Mouse (Mus musculus) left cerebral cortex, adult 2 months (tissue): ENCODE results near the gene Sox5. TPM values are rescaled to one million over a fixed set of nuclear protein-coding genes. Genes with fewer than 3 reads are reported as not detected.
A peak's percentile ranks its signal among the peaks of the same experiment; 100 is the strongest.

Experiments
- DNase-seq, 2 experiments: peaks; one replicate each; pipeline ENCODE4 v3.0.0; 2021 to 2022; ENCODE audit warnings: low spot score in 2 of 2, mixed read lengths in 1 of 2; ENCODE audit errors: extremely low spot score in 1 of 2
- H3K27ac ChIP-seq: fragments of 200-600 bp; 2 replicates; pipeline ENCODE4 v1.8.1; 2022
- H3K4me3 ChIP-seq: fragments of 200-600 bp; 2 replicates; pipeline ENCODE4 v1.8.1; 2022
- CTCF ChIP-seq: fragments of 200-600 bp; IDR thresholded peaks from 2 replicates; pipeline ENCODE4 v1.8.1; 2022; ENCODE audit warnings: antibody characterized with exemption, mild to moderate bottlenecking, moderate library complexity
- intact Hi-C: fragments of 180-260 bp; cut with DNase I; formaldehyde crosslinking; loops from one replicate; pipeline ENCODE4 v1.15.1; 2025
- total RNA-seq, 2 experiments: library from RNA; stranded (reverse); gene quantifications; 2 replicates each; pipeline ENCODE4 v1.2.3; 2021

Sox5 gene
- total RNA-seq, 2 experiments from 2014 or later: 61.5 to 63.3 TPM

DNA sequence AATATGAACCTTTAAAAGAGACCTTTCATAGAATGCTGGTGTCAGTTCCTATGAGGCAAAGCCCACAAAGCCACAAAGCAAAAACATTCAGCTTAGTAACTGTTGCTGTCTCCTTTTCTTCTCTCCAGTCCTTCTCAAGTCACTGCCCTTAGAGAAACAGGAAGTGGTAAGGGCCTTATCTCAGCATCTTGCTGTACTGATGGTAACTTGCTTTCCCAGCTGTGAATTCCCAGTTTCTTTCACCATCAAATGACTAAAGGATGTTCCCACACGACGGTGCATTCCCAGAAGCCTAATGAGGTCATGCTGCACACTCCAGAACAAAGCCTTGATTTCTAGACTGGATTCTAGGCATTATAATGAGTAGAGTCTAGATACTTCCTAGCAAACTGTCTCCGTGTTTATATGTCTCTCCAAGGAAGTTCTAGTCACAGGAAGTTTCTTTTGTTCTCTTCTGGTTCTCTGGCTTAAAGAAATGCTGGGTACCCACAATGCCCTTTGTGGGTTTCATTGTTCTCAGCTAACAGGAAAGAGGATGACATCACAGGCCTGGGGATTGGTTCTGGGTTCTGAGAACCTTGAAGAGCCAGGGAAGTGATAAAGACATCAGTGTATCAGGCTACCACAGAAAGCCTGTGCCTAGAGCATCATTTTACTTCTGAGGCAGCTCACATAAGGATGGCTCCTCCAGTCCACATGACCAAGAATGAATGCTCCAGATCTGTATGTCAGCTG lies 111.2 kb downstream of the Sox5 start:
- H3K4me3 ChIP-seq: no peak overlapping the region
- H3K27ac ChIP-seq: no peak overlapping the region
- DNase-seq: no peak
- intact Hi-C loops: no loop called here
- TF ChIP-seq CTCF: no peak

DNA sequence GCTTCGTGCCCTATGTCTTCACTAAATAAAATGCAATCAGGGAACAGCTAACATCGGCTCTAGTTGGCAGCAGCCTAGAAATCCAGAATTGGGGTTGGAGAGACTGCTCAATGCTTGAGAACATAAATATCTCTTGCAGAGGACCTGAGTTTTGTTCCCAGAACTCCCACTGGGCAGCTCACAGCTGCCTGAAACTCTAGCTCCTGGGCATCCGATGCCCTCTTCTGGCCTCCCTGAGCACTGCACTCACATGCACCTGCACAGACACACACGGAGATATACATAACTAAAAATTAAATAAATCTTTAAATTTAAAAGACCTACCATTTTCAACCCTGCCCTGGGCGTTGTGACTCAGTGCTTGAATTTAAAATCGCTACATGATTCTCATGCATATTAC lies 115.2 kb downstream of the Sox5 start:
- no peak overlapping the region for H3K27ac ChIP-seq
- no peak for DNase-seq
- intact Hi-C loops: no loop called here
- peak; percentile 1; the same call in 1 of the 2 replicates for TF ChIP-seq CTCF
- no peak overlapping the region for H3K4me3 ChIP-seq

DNA sequence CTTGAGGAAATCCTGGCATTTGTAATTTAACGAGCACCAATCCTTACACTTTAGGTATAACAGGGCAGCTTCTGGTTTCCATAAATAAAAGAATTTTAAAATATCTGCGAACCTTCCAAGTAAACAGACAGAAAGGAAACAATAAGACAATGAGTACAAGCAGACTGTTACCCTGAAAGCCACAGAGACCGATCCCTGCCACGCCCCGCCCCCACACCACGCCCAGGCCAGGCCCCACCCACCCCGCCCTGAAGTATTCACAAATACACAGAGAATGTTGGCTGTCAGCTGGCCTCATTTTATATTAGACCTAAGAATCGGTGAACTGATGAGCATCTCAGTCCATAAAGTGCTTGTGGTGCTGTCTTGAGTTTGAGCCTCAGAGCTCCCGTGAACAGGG lies 117.0 kb downstream of the Sox5 start:
- H3K27ac ChIP-seq: no peak overlapping the region
- TF ChIP-seq CTCF: no peak
- H3K4me3 ChIP-seq: no peak overlapping the region
- no peak for DNase-seq
- intact Hi-C loops: no loop called here

DNA sequence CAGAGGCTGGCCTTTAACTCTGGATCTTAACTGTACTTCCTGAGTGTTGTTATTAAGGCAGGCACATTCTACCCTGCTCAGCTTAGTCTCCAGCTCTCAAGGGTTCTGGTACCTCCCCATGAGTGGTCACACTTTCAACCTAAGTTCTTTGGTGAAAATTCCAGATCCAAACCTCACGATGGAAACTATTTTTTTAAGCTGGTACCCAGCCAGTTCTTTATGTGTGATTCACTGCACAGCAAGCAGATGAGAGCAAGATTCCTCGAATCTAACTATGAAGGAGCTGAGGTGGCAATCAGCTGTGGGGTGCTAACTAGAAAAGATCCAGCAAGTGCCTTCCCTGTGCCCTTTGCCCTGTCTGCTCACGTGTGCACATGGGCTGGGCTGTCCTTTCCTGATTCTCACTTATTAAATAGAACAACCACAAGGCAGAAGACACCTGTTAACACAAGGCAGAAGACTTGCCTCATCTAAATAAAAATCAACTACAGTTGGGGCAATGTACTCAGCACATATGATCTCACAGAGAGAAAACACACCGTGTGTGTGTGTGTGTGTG lies 118.2 kb downstream of the Sox5 start:
- DNase-seq: no peak
- intact Hi-C loops: no loop called here
- TF ChIP-seq CTCF: no peak
- Histone ChIP-seq H3K4me3 (no peak overlapping the region), H3K27ac (no peak overlapping the region)

DNA sequence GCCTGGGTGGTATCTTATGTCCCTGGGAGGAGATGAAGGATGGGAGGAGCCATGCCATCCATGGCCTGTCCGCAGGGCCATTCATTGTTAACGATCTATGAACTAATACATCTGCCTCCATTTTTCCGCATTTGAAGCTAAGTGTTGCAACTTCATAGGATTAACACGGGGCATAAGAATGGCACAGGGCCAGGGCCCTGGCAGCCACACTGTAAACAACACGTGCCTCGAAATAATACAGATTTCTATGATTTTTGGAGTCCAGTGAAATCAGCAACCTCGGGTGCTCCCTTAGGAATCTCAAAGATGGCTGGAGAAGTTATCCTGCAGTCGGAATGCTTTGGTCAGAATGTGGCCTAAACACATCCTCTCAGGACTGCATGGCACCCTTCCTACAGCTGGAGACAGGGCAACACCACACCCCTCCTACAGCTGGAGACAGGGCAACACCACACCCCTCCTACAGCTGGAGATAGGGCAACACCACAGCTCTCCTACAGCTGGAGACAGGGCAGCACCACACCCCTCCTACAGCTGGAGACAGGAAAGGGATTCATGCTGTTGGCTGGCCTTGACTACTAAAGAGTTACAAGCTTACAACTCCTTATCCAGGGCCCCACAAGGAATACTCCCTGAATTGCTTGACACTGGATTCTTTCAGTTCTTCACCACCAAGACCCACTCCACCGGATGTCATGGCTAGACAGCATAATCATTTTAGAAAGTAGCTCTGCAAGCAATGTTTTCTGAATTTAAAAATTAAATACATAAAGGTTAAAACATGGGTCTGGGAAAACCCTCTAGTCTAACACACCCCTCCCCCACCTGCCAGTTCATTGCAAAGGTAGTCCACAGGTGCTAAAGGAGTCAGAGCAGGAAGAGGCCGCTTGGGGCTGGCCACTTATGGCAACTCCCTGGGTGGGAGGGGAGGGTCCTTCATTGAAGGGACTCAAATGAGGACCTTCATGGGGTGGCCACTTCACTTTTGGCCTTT lies 122.4 kb downstream of the Sox5 start:
- no peak for TF ChIP-seq CTCF
- H3K4me3 ChIP-seq: no peak overlapping the region
- intact Hi-C loops: no loop called here

DNA sequence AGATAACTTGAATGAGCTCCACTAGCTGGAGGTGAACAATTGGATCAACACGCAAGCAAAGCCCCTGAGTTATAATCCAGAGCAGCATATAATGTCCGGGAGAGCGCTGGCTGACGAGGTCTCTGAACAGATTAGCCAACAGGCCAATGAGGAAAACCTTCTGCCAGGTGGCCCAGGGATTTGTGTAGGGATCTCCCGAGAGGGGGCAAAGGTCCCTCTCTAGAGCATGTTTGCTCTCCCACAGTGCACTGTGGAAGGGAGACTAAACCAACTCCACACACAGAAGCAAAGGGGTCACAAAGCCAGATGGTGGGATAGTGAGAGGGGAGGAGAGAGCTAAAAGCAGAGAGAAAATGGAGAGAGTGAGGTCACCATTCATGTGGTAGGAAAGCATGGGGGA lies 128.9 kb downstream of the Sox5 start:
- Histone ChIP-seq H3K4me3 (no peak overlapping the region), H3K27ac (no peak overlapping the region)
- intact Hi-C loops: no loop called here
- no peak for DNase-seq
- TF ChIP-seq CTCF: no peak

More for the DNA sequence above, 122.4 kb downstream of the Sox5 start:
- no peak overlapping the region for H3K27ac ChIP-seq
- no peak for DNase-seq

DNA sequence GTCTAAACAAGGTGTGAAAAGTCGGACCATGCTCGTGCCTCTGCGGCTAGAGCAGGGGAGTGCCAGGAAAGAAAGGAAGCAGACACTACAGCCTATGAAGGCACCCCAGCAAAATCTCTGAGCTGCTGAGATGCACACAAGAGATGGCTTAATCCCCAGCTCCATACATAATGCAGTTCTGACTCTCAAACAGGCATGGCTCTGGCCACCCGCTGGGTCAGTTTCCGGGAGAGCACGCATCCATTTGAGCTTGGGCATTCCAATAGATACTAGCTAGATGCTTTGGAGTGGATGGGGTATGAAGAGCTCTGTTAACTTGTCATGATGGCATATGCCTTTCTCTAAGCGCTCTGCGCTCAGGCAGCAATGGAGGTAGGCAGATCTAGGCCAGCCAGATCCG lies 132.9 kb downstream of the Sox5 start:
- TF ChIP-seq CTCF: no peak
- no peak overlapping the region for H3K4me3 ChIP-seq
- no peak overlapping the region for H3K27ac ChIP-seq
- intact Hi-C loops: no loop called here
- DNase-seq: no peak

DNA sequence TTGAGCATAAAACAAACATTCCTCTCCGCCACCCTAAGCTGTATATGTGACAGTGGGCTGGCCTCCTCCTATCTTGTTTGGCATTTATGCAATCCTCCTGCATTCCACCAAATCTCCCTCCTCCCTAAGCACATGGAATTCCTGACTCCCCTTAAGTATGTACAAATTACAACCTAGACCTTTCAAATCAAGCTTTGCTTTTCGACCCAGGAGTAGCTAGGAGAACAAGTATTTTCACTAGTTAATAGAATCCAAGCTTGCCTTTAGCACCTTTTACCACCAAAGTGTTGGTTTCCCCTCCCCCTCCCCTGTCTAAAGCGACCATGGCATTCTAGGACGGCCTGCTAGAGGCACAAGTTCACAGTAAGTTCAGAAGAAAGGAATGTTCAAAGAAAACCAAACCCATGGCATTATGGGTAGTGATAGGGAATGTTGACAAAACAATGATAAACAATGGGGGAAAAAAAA lies 133.6 kb downstream of the Sox5 start:
- intact Hi-C loops: no loop called here
- TF ChIP-seq CTCF: no peak
- Histone ChIP-seq H3K27ac (no peak overlapping the region), H3K4me3 (no peak overlapping the region)
- DNase-seq: no peak

DNA sequence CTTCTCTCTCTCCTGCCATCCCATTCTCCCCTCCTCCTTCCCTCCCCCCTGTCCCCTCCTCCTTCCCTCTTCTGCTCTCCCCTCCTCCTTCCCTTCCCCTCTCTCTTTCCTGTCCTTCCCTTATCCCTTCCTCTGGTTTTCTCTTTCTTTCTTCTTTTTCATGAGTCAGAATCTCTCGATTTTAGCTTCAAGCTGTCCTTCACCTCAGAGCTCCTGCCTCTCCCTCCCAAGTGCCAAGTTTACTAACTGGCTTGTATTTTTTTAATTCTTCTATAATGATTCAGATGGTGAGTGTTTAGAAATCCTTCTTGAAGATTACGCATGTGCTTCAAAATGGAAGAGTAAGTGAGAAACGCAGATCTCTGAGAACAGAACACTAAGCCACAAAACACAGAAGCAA lies 135.4 kb downstream of the Sox5 start:
- intact Hi-C loops: no loop called here
- DNase-seq: no peak
- TF ChIP-seq CTCF: no peak
- Histone ChIP-seq H3K4me3 (no peak overlapping the region), H3K27ac (no peak overlapping the region)

DNA sequence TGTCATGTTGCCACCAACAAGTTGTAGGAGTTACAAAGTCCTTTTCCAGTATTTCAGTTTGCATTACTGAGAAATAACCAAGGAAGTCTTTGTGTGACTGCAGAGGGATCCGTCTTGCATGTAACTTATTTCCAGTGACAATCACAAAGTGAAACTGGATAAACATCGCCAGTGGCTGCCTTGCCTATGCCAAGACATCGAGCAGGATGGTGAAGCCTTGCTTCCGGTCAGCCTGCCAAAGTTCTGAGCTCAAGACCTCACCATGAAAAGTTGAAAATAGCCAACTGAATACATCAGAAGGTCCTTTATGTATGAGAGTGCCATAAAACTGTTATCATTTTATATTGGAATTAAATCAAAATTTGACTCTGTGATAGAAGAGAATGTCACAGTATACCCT lies 136.0 kb downstream of the Sox5 start:
- Histone ChIP-seq H3K4me3 (no peak overlapping the region), H3K27ac (no peak overlapping the region)
- no peak for TF ChIP-seq CTCF
- intact Hi-C loops: no loop called here
- no peak for DNase-seq

DNA sequence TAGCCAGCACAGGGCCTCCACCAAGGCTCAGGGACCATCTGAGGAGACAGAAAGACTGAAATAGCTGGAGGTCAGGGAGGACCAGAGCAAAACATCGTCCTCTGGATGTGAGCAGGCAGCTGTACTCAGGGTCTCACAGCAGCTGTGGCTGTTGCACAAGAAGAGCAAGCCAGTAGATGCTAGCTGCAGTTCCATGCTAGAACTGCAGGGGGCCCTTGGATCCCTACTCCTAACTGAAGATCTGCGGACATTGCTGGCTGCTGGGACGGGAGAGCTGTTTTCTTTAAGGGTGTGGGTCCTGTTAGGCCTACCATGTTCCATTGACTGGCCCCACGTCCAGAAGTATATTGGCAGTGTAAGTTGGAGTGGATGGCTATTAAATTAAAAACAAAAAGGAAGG lies 137.1 kb downstream of the Sox5 start:
- no peak overlapping the region for H3K4me3 ChIP-seq
- DNase-seq: no peak
- no peak overlapping the region for H3K27ac ChIP-seq
- intact Hi-C loops: loop anchor here (5.0 kb wide), 1 partner anchor 178 kb away; no protein-coding TSS in a partner anchor
- peak; percentile 54 for TF ChIP-seq CTCF

DNA sequence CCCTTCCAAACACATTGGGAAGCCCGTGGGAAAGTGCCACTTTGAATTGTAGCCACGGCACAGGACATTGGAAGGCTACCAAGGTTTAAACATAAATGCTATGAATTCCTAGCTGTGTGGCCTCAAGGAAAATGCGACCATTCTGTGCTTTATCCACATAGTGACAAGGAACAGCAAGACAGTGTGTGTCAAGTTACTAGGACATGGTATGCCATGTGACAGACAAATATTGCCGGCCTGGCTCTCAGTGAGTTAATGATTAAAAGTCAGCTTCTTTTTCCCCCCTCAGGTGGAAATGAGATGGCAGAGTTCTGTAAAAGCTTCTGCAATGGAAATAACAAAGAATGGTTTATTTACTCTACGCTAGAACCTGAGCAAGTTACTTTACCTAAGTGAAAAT lies 138.2 kb downstream of the Sox5 start:
- intact Hi-C loops: loop anchor here (5.0 kb wide), 1 partner anchor 179 kb away; no protein-coding TSS in a partner anchor
- Histone ChIP-seq H3K4me3 (no peak overlapping the region), H3K27ac (no peak overlapping the region)
- no peak for DNase-seq
- no peak for TF ChIP-seq CTCF
